Mouse (Mus musculus) bone marrow, adult 2 months (tissue): Measurements from ENCODE around the gene Mterf1a. TPM values are rescaled to one million over a fixed set of nuclear protein-coding genes. Genes with fewer than 3 reads are reported as not detected.
"Not testable (repeated sequence)": the region's sequence is repeated elsewhere in the genome, so short reads cannot be mapped to it uniquely, and the experiment has no call there.

Experiments used
- H3K27ac ChIP-seq: fragments of 200-500 bp; 2 replicates; pipeline ENCODE4 v1.5.1; 2012; ENCODE audit warnings: low read depth, mild to moderate bottlenecking, control low read depth, inconsistent platforms, low read length; ENCODE audit not compliant: control insufficient read depth, poor library complexity, insufficient read depth
- H3K4me1 ChIP-seq: fragments of 200-500 bp; 2 replicates; pipeline ENCODE4 v1.6.1; 2011; ENCODE audit warnings: low read length; ENCODE audit not compliant: control insufficient read depth, insufficient read depth
- H3K4me3 ChIP-seq: fragments of 200-500 bp; replicated peaks from 2 replicates; pipeline ENCODE3; 2011; ENCODE audit warnings: mild to moderate bottlenecking, low read depth, low read length, control low read depth; ENCODE audit not compliant: control insufficient read depth
- CTCF ChIP-seq: fragments of 200-500 bp; IDR thresholded peaks from 2 replicates; pipeline ENCODE4 v1.5.1; 2011; ENCODE audit warnings: low read length, control low read depth; ENCODE audit not compliant: control insufficient read depth, insufficient read depth
- POLR2A ChIP-seq: fragments of 200-500 bp; IDR thresholded peaks from 2 replicates; pipeline ENCODE4 v1.6.1; 2011; ENCODE audit warnings: low read depth, mild to moderate bottlenecking, control low read depth, low read length, borderline replicate concordance; ENCODE audit not compliant: control insufficient read depth
- WGBS: fragments of 180-500 bp; shearing (Covaris S2); methylation state at CpG from one replicate; pipeline ENCODE4 v1.1.7; 2018; 5-methylcytosine and 5-hydroxymethylcytosine counted together
- polyA plus RNA-seq: library from polyadenylated mRNA; stranded (reverse); fragments of >200 nt; gene quantifications from 2 replicates; pipeline ENCODE4 v1.2.4, GENCODE M21; 2011; ENCODE audit warnings: low replicate concordance; ENCODE audit not compliant: missing spikeins, insufficient read depth, insufficient read length

The Mterf1a gene
- 17.8 and 27.0 TPM in 2 replicates for polyA plus RNA-seq

DNA sequence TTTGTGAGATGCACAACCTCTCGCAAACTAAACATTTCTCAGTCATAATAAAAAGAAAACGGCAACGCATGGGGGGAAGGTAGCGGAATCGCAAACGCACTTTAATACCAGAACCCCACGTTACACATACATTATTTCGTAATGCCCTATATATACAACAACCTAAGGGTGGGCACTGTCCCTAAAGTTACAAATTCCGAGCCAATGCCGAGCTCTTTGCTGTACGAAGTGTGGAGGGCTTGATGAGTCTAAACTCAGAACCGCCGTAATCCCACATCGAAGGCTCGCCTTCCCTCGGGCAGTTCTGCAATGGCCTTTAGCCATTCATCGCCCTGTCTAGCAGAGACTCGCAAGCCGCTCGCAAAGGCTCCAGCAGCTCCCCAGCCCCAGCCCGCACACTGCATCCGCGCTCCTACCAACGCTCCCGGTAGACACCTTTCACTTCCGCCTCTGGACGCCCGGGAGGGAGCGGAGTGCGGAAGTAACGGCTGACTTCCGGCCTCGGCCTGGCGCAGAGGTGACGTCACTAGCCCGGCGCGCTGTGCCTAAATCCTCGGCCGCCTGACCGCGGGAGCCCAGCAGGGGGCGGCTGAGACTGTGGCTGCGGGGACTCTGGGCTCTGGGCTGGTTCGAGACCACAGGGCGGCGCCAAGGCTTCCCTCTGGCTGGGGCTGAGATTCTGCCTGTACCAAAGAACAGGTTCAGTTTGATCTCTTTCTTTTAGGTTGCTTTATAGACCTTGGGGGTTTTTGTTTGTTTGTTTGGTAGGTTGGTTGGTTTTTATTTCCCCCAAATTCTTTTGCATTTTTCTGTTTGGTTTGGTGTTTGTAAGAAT lies at the start of gene Mterf1a:
Gene Mterf1a, minus strand, starts transcription at position 475 of the 835 bp plus-strand sequence.
- H3K27ac ChIP-seq, H3K4me1 ChIP-seq: not testable (repeated sequence)
- 6% methylated on average over 11 of the region's 47 CpGs for WGBS
- peak within 1 kb of the TSS; percentile 24 for H3K4me3 ChIP-seq

DNA sequence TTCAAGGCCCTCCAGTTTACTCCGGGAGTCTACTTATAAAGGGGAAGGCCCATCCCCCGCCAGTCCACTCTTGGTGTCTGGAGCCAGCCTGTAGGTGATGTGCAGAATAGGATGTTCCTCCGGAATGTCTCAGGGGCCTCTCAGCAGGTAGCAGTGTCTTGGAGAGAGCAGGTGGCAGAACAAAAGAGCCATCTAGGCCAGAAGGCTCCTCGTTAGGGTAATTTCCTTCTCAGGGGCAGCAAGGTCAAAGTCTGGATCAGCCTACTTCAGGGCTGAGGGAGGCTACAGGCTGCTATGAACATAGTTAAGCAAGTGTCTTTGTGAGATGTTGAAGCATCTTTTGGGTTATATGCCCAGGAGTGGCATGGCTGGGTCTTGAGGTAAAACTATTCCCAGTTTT lies 49.4 kb upstream of the Mterf1a start:
- not testable (repeated sequence) for H3K4me1 ChIP-seq, H3K4me3 ChIP-seq, H3K27ac ChIP-seq
- 83% methylated on average over 4 of the region's 4 CpGs for WGBS

- 94% methylated on average over 2 of the region's 2 CpGs for WGBS
- no peak for TF ChIP-seq CTCF
- TF ChIP-seq POLR2A, result no peak
- Histone ChIP-seq H3K4me1 (no peaks in the 10 kb centered on the region), H3K4me3 (no peak overlapping the region), H3K27ac (no peak overlapping the region)
Observed at GRCm38 (mm10) chr5:3941240-3941639, 47.5 kb upstream of the Mterf1a start.

GRCm38 (mm10) chr5:3939335-3939734 lies 45.6 kb upstream of the Mterf1a start:
- Histone ChIP-seq H3K4me3 (no peak overlapping the region), H3K4me1 (no peaks in the 10 kb centered on the region), H3K27ac (no peak overlapping the region)
- WGBS, result 85% methylated on average over 5 of the region's 5 CpGs
- no peak for TF ChIP-seq CTCF
- TF ChIP-seq POLR2A, result no peak

DNA sequence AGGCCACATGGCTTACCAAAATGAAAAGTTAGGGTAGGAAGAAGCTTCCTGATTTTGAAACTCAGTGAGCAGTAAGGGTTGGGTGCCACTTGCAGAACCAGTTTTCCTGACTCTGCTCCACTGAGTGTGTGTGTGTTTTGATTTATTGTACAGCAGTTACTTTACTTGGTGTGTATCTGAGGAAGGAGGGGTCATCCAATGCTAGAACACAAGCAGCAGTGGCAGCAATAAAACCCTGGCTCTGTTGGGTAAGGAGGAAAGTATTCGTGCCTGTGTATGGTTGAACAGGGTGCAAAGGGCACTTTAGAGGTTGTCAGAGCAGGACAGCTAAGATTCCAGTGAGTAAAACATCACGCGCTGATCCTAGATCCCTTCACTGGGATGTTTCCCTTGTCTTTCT lies 45.2 kb upstream of the Mterf1a start:
- Histone ChIP-seq H3K4me1 (no peaks in the 10 kb centered on the region), H3K4me3 (no peak overlapping the region), H3K27ac (no peak overlapping the region)
- TF ChIP-seq CTCF, result no peak
- TF ChIP-seq POLR2A, result no peak
- WGBS, result 91% methylated on average over 3 of the region's 3 CpGs

DNA sequence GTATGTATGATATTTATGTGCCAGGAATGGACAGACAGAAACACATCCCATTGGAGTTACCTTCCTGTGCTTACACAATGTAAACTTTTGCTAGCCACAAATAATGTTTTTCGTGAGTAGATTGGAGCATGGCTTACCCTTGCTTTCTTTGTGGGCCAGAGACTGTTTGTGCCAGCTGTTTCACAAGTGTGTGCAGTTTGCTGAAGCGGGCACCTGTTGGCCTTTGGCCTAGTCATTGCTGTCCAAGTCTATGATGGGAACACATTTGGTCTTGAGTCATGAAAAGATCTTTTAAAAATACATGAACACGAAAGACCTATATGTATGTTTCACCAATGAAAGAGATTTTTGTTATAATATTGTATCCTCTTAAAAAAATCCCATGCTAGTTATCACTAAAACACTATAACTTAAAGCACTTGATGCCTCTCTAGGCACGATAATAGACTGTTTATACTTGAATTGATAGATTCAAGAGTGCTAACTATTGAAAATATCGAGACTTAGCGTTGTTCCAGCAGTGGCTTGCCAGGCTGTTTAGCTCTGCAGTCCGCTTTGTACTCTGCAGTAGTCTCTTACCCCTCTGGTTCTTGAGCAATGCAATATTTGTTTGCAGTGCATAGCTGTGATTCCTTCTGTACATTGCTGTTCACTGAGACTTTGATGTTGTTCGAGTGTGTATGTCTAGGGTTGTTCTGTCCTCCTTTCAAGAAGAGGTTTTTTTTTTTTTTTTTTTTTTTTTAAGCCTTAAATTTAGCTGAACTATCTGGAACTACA lies 42.2 kb upstream of the Mterf1a start:
- TF ChIP-seq CTCF (no peak), POLR2A (no peak)
- WGBS, result 82% methylated on average over 8 of the region's 8 CpGs
- Histone ChIP-seq H3K4me1 (no peaks in the 10 kb centered on the region), H3K27ac (no peak overlapping the region), H3K4me3 (no peak overlapping the region)

DNA sequence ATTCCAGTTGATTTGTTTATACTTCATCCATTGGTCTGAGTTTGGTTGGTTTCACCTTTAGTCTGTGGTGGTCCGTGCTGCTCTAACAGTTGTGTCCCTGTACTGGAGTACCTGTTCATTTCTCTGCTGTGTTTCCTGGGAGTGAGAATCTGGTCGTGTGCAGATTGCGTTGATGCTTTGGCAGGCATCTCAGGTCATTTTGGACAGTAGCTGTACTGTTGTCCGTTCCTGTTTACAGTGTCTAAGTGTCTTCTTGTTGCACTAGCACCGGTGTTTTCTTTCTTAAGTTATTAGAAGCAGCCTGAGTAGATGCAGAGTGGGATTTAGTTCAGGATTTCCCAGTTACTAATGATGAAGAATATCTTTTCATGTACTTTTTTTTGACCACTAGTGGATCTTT lies 41.5 kb upstream of the Mterf1a start:
- 83% methylated on average over 5 of the region's 5 CpGs for WGBS
- Histone ChIP-seq H3K4me1 (no peaks in the 10 kb centered on the region), H3K4me3 (no peak overlapping the region), H3K27ac (no peak overlapping the region)
- TF ChIP-seq CTCF, result no peak
- TF ChIP-seq POLR2A, result no peak

DNA sequence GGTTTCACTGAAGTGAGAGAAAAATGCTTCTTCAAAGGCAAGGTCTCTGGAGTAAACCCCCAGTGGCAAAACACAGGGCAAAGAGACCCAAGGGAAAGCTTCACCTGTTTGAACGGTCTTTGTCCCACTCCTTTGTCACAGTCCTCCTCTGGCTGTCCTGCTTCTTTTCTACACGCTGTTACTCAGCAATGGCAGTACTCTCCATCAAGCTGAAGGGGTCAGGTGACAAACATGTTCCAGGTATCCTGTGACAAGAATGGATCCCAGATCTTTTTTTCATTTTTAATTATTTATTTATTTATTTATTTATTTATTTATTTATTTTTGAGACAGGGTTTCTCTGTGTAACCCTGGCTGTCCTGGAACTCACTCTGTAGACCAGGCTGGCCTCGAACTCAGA lies 39.8 kb upstream of the Mterf1a start:
- Histone ChIP-seq H3K27ac (no peak overlapping the region), H3K4me1 (no peaks in the 10 kb centered on the region; the same call in 1 of the 2 replicates), H3K4me3 (no peak overlapping the region)
- TF ChIP-seq POLR2A (no peak), CTCF (no peak)
- 90% methylated on average over 3 of the region's 3 CpGs for WGBS

- WGBS, result 83% methylated on average over 3 of the region's 3 CpGs
- no peak overlapping the region for H3K4me3 ChIP-seq
- TF ChIP-seq CTCF, result no peak
- TF ChIP-seq POLR2A, result no peak
- no peak overlapping the region for H3K27ac ChIP-seq
- no peaks in the 10 kb centered on the region; the same call in 1 of the 2 replicates for H3K4me1 ChIP-seq
Observed at GRCm38 (mm10) chr5:3931636-3932035, 37.9 kb upstream of the Mterf1a start.
